Mouse (Mus musculus) CD4-positive, CD25-positive, alpha-beta regulatory T cell, adult 4 months (primary cell): ENCODE results near the gene Rasgrp2. TPM values are rescaled to one million over a fixed set of nuclear protein-coding genes. Genes with fewer than 3 reads are reported as not detected.

Source experiments
- ATAC-seq: one replicate; pipeline ENCODE4 v1.8.0; 2017
- polyA plus RNA-seq, 2 experiments: library from polyadenylated mRNA; unstranded; fragments of 100-300 nt; shearing (Covaris generic); gene quantifications; one replicate each; pipeline ENCODE4 v1.2.1; 2017

The Rasgrp2 gene
- polyA plus RNA-seq, 2 experiments from 2014 or later: 80.3 to 117 TPM

DNA sequence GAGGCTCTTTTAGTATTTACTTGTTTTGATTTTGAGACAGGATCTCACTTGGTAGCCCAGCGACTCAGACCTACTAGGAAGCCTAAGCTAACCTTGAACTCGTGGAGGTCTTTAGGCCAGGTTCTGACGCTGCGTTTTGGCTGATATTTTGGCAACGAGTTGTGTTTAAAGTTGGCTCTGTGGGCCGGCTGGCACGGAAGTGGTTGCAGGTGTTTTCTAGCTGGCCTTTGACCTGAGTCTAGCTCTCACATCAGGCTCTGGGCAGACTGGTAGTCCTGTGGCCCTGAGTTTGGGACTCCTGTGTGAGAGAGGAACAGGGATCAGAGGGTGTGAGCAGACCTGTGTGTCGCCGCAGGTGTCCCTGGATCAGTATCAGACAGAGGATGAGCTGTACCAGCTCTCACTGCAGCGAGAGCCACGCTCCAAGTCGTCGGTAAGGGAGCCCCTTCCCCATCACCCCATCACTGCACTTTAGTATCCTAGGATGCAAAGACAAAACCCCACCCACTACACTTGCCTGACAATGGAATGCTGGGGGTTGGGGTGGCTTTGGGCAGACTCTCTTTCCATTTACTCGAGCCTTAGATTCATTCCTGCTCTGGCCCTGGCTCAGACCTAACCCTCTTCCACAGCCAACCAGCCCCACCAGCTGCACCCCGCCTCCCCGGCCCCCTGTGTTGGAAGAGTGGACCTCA lies 8.8 kb downstream of the Rasgrp2 start:
- no peak for ATAC-seq

GRCm38 (mm10) chr19:6408749-6409148 lies 9.6 kb downstream of the Rasgrp2 start:
- no peak for ATAC-seq

DNA sequence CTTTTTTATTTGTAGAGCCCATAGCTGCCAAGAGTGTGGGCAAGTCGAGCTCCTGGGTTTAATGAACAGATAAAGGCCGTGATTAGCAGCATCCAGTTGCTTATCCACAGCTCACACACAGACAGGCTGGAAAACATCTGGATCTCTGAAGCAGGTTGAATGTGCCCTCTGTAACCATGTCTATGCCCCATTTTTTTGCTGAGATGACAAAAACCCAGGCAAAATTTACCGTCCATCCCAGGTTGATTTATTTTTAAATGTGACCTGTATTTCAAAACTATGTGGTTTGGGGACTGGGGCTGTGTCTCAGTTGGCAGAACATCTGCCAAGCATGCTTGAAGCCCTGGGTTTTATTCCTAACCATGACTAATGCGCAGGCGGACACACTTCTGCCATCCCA lies 10.0 kb downstream of the Rasgrp2 start:
- ATAC-seq: no peak

- no peak for ATAC-seq
These were observed 10.8 kb downstream of the Rasgrp2 start for GRCm38 (mm10) chr19:6409936-6410335.

DNA sequence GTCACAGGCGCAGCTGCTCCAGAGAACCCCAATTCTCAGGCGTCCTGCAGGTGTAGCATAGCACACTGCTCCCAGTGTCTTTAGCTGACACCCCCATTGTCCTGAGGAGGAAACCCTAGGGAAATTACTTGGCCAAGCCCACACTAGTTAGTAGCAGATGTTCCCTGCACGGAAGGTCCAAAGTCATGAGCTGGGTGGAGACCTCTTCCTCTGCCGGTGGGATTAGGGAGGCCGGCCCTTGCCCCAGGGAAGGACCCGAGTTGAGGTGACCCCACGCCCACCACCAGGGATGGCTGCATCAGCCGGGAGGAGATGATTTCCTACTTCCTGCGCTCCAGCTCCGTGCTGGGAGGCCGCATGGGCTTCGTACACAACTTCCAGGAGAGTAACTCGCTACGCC lies 13.7 kb downstream of the Rasgrp2 start:
- ATAC-seq: no peak

DNA sequence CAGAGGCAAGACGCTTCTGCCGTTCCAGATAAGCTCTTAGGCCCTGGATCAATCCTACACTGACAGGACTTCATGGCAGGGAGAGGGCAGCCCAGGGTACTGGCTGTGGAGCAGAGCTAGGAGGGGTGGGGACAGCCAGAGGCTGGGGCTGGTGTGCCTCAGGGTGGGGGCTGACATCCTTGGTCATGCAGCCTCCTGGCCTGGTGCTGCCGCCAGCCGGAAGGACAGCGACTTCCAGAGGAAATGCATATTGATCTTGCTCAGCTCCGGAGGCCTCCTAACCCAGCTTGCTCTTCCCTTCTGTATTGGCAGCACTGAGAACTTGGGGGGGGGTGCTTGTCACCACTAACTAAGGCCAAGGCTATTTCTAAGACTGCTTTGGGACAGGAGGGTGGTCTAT lies 16.3 kb downstream of the Rasgrp2 start:
- ATAC-seq: no peak

- no peak for ATAC-seq
These were observed 17.1 kb downstream of the Rasgrp2 start for GRCm38 (mm10) chr19:6416124-6416770.

- no peak for ATAC-seq
These were observed 18.0 kb downstream of the Rasgrp2 start for GRCm38 (mm10) chr19:6416894-6417761.

GRCm38 (mm10) chr19:6418233-6418879 lies 19.2 kb downstream of the Rasgrp2 start, which contains the start of gene Nrxn2:
Nrxn2 (plus strand) TSS chr19:6418731.
- ATAC-seq: peak; percentile 98

- ATAC-seq: no peak
These were observed 20.0 kb downstream of the Rasgrp2 start for GRCm38 (mm10) chr19:6418984-6419692.

- ATAC-seq: no peak
These were observed 20.7 kb downstream of the Rasgrp2 start for GRCm38 (mm10) chr19:6419805-6420310.

- no peak for ATAC-seq
These were observed 21.5 kb downstream of the Rasgrp2 start for GRCm38 (mm10) chr19:6420481-6421210.

- no peak for ATAC-seq
These were observed 22.1 kb downstream of the Rasgrp2 start for GRCm38 (mm10) chr19:6421211-6421590.

DNA sequence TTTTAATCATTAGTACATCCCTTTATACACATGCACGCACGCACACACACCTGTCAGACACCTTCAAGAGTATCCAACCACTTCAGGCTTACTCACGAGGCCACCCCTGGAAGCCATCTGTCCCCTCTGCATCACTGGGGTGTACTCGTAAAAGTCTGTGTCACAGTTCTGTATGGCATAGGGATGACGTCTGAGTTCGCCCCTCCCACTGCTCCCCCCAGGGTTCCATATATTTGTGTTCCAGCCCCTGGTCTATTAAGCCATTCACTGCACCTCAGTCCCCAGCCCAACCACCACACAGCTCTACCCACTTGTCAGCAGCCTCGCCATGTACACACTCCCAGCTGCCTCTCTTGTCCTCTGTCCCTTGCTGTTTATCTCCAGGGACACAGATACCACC lies 22.9 kb downstream of the Rasgrp2 start:
- no peak for ATAC-seq

DNA sequence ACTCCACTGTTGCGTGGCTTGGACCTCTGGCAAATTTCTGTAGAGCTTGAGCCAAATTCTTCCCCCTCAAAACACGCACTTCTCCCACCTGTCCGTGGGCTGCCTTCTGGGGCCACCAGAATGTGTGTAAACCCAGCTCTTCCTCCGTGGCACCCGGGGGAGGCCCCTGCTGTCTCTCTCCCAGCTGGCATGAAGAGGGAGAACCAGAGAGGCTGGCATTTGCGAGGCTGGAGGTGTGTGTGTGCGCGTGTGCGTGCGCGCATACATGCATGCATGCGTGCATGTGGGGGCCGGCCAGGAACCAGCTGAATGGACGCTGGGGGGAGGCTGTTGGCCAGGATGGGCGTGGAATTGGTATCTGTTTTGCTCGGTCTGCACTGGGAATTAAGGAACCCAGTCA lies 24.1 kb downstream of the Rasgrp2 start:
- ATAC-seq: no peak

- no peak for ATAC-seq
These were observed 25.2 kb downstream of the Rasgrp2 start for GRCm38 (mm10) chr19:6424137-6424881.

DNA sequence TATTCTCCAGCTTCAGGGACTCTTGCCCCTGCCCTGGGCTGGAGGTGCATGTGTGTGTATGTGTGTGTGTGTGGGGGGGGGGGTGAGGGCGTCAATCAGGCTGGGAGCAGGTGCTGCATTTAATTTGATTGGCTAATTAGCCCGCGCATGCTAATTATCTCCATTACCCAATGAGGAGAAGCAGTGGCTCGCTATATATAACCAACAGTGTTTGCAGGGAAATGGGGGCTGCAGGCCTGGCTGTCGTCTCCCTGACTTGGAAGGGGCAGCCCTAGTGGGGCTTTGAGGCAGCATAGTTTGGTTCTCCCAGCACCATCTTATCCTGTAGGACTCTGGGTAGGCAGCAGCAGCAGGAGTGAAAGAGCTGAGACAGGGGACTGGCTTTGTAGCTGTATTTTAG lies 26.5 kb downstream of the Rasgrp2 start:
- ATAC-seq: no peak

- no peak for ATAC-seq
These were observed 27.8 kb downstream of the Rasgrp2 start for GRCm38 (mm10) chr19:6426703-6427500.

DNA sequence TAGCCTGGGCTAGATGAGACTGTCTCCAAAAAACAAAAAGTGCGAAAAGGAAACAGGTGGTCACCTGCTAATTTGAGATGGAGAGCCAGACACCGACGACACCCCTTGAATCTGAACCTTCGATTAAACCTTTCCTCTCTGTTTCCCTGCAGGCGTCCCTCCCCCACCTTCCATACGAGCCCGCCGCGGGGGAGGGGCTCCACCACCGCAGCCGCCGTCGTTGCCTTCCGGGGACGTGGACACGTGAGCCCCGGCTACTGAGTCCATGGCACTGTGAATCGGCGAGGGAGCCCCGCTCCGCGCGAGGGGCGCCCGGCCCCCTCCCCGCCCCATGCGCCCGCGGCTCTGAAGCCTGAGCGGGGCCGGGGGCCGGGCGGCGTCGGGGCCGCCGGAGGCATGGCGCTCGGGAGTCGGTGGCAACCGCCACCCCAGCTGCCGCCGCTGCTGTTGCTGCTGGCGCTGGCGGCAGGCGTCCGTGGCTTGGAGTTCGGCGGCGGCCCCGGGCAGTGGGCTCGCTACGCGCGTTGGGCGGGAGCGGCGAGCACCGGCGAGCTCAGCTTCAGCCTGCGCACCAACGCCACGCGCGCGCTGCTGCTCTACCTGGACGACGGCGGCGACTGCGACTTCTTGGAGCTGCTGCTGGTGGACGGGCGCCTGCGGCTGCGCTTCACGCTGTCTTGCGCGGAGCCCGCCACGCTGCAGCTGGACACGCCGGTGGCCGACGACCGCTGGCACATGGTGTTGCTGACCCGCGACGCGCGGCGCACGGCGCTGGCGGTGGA lies 28.7 kb downstream of the Rasgrp2 start:
- ATAC-seq: no peak
